Mouse (Mus musculus) thymus, adult 2 months (tissue): ENCODE measurements around the gene Adcy6.

Experiments
- CTCF ChIP-seq: fragments of 200-500 bp; IDR thresholded peaks from 2 replicates; pipeline ENCODE4 v1.5.1; 2012; ENCODE audit warnings: mild to moderate bottlenecking, control low read depth, low read length, moderate library complexity, borderline replicate concordance; ENCODE audit not compliant: control insufficient read depth, poor library complexity, insufficient read depth; ENCODE audit errors: extremely low read depth
- POLR2A ChIP-seq: fragments of 200-500 bp; IDR thresholded peaks from 2 replicates; pipeline ENCODE4 v1.6.1; 2012; ENCODE audit warnings: mild to moderate bottlenecking, low read length, control low read depth, moderate library complexity; ENCODE audit not compliant: control insufficient read depth, poor library complexity, insufficient read depth; ENCODE audit errors: extremely low read depth

DNA sequence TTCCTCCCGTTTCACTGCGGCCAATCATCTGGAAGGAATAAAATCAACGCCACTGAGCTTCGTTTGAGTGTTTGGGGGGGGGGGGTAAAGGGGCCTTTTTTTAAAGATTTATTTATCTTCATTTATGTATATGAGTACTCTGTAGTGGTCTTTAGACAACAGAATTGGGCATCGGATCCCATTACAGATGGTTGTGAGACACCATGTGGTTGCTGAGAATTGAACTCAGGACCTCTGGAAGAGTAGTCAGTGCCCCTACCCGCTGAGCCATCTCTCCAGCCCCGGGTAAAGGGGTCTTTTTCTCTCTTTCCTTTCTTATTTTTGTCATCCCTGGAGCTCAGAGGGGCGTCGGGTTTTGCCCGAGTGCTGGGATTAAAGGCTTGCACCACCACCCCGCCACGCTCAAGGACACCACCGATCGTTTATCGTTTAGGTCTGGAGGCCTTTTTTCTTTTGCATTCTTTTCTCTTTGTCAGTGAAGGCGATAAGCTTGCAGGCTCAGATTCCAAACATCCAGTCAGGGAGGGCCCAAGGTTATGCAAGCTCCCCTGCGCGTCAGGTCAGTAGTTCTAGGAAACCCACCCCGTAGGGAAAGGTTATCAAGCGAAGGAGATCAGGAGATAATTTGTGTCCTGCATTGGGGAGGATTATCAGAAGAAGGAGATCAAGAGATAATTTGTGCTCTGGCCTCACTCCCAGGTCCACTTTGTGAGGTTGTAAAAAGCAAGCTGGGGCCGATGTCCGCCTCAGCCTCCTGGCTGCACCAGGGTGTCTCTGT lies 41.4 kb downstream of the Adcy6 start:
- no peak for TF ChIP-seq CTCF
- TF ChIP-seq POLR2A: no peak
